Mouse (Mus musculus) G1E-ER4 (cell line): ENCODE results near the gene Dvl3. TPM values are rescaled to one million over a fixed set of nuclear protein-coding genes. Genes with fewer than 3 reads are reported as not detected.

Source experiments
- GATA1 ChIP-seq: IDR thresholded peaks from one replicate; pipeline ENCODE4 v1.8.0; 2012; ENCODE audit warnings: low read length, inconsistent platforms
- polyA plus RNA-seq: library from polyadenylated mRNA; stranded (reverse); fragments of >175 nt; gene quantifications from 2 replicates; pipeline ENCODE4 v1.2.3, GENCODE M21; 2012

Gene Dvl3
- polyA plus RNA-seq: 27.3 and 29.1 TPM in 2 replicates

- TF ChIP-seq GATA1: no peak
Observed at GRCm38 (mm10) chr16:20516726-20517201, at the start of gene Dvl3. Dvl3 (plus strand) TSS chr16:20516982.

- TF ChIP-seq GATA1: no peak
Observed at GRCm38 (mm10) chr16:20470981-20471380, 45.8 kb upstream of the Dvl3 start.

- TF ChIP-seq GATA1: no peak
Observed at GRCm38 (mm10) chr16:20471686-20472085, 45.1 kb upstream of the Dvl3 start.

GRCm38 (mm10) chr16:20473748-20474147 lies 43.0 kb upstream of the Dvl3 start:
- no peak for TF ChIP-seq GATA1

GRCm38 (mm10) chr16:20474211-20474610 lies 42.6 kb upstream of the Dvl3 start:
- TF ChIP-seq GATA1: no peak

GRCm38 (mm10) chr16:20474786-20475185 lies 42.0 kb upstream of the Dvl3 start:
- no peak for TF ChIP-seq GATA1

GRCm38 (mm10) chr16:20475335-20475734 lies 41.4 kb upstream of the Dvl3 start:
- no peak for TF ChIP-seq GATA1

GRCm38 (mm10) chr16:20476857-20477256 lies 39.9 kb upstream of the Dvl3 start:
- no peak for TF ChIP-seq GATA1

- TF ChIP-seq GATA1: no peak
Observed at GRCm38 (mm10) chr16:20477270-20477669, 39.5 kb upstream of the Dvl3 start.

GRCm38 (mm10) chr16:20478504-20478903 lies 38.3 kb upstream of the Dvl3 start:
- TF ChIP-seq GATA1: no peak

GRCm38 (mm10) chr16:20480115-20480514 lies 36.7 kb upstream of the Dvl3 start:
- no peak for TF ChIP-seq GATA1

GRCm38 (mm10) chr16:20481746-20482145 lies 35.0 kb upstream of the Dvl3 start:
- no peak for TF ChIP-seq GATA1

- TF ChIP-seq GATA1: no peak
Observed at GRCm38 (mm10) chr16:20485061-20485460, 31.7 kb upstream of the Dvl3 start.

- TF ChIP-seq GATA1: no peak
Observed at GRCm38 (mm10) chr16:20486048-20486447, 30.7 kb upstream of the Dvl3 start.

GRCm38 (mm10) chr16:20488151-20488550 lies 28.6 kb upstream of the Dvl3 start:
- TF ChIP-seq GATA1: no peak

- no peak for TF ChIP-seq GATA1
Observed at GRCm38 (mm10) chr16:20489233-20489632, 27.5 kb upstream of the Dvl3 start.

GRCm38 (mm10) chr16:20490581-20490980 lies 26.2 kb upstream of the Dvl3 start:
- no peak for TF ChIP-seq GATA1

GRCm38 (mm10) chr16:20491301-20491700 lies 25.5 kb upstream of the Dvl3 start:
- TF ChIP-seq GATA1: no peak
